Mouse (Mus musculus) yolk sac, embryonic 10.5 days (tissue): ENCODE data around the gene 1810046K07Rik.

ENCODE experiments used
- DNase-seq: peaks from one replicate; pipeline ENCODE4 v3.0.0-alpha.2; 2017; ENCODE audit warnings: low spot score

Gene 1810046K07Rik

DNA sequence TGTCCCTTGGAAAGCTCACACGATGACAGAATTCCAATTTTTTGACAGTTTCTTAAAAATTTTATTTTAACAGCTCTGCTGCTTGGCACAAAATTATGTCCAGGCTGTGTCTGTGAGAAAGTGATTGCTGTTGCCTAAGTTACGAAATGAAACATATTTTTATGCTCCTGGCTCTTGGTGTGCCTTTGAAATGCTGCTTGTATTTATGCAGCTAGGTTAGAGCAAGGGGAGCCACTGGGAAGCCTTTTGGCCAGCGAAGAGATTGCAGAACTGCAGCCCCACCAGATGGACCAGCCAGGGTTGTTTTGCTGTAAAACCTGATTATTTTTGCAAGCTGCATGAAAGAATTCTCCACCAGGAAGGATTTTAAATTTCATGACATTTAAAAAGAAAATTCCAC, 23.6 kb downstream of the 1810046K07Rik start:
- DNase-seq, result no peak

DNA sequence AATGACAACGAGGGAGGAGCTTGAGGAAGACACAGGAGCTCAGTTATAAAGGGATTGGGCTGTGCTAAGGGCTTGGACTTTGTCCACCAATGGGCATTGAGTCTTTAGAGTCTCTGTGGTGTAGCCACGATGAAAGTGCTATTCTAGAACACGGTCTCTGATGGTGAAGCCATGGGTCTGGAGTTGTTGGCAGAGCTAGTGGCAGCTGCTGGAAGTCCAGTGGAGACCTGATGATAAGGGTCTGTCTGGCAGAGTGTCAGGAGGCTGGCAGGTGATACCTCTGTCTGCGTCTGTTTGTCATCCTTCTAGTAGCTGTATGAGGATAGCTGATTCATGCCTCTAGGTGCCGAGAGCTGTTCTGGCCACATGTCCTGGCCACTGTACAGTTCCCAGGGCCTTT, 24.7 kb downstream of the 1810046K07Rik start:
- no peak for DNase-seq

DNA sequence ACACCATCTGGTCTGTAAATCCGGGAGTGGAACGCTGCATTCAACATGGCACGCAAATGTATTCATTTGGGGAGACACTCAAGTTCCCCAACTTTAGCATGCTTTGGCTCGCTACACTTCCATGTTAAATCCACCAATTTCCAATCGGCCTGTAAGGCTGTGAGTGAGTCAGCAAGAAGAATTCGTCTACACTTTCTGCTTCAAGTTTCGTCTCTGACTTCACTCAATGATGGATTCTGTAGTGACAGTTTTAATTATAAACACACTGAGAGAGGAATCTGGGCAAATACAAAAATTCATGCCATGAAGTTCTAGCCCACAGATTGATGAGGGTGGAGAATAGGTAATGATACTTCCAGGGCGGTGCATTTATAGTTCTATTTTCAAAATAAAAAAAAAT, 35.2 kb downstream of the 1810046K07Rik start:
- no peak for DNase-seq

DNA sequence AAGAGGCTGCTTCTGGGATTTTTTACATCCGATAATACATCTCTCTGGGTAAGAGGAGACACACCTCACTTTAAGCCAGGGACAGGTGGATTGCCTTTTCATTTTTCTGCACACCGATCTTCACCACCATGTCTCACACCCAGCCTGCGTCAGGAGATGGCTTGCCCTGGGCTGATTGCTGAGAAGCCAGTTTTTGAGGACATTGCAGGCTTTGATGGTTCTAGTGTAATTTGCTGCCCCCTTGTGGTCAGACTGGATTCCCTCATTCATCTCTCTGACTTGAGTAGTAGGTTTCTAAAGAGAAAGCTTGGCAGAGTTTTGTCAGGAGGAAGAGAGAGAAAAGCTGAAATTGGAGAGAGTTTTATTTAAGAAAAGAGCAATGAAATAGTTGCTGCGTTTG, 36.0 kb downstream of the 1810046K07Rik start:
- peak; percentile 62 for DNase-seq

DNA sequence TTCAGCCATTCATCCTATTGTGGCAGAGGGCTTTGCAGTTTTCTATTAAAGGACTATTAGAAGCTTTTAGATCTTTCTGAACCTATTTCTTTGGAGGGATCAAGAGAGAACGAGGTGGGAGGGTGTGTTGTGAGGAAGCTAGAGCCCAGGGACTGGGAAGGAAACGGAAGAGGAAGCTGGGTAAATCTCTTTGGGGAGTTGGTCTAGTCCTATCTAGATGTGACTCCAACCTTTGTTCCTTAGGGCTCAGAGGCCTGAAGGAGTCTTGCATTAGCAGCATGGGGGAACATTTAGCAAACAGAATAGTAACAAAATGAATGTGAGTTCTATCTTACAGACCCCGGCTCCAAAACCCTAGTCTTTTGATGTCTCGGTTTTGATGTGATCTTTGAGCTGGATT, 37.7 kb downstream of the 1810046K07Rik start:
- no peak for DNase-seq

DNA sequence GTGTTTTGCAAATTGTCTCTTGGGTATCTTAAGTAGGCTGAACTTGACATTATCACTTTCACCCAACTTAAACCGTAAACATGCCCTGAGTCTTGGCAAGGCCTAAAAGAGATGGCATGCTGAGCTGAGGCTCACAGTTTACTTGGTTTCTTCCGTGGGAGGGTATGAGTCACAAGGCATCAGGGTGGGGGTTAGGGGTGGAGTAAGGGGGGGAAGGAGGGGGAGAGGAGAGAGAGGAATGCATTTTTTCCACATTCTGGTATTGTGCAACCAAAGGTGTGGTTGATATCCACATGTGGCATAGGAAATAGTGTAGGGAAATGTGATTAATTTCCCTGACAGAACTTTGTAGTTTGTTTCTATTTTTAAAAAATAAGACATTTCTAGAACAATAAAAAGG, 42.6 kb downstream of the 1810046K07Rik start:
- no peak for DNase-seq

DNA sequence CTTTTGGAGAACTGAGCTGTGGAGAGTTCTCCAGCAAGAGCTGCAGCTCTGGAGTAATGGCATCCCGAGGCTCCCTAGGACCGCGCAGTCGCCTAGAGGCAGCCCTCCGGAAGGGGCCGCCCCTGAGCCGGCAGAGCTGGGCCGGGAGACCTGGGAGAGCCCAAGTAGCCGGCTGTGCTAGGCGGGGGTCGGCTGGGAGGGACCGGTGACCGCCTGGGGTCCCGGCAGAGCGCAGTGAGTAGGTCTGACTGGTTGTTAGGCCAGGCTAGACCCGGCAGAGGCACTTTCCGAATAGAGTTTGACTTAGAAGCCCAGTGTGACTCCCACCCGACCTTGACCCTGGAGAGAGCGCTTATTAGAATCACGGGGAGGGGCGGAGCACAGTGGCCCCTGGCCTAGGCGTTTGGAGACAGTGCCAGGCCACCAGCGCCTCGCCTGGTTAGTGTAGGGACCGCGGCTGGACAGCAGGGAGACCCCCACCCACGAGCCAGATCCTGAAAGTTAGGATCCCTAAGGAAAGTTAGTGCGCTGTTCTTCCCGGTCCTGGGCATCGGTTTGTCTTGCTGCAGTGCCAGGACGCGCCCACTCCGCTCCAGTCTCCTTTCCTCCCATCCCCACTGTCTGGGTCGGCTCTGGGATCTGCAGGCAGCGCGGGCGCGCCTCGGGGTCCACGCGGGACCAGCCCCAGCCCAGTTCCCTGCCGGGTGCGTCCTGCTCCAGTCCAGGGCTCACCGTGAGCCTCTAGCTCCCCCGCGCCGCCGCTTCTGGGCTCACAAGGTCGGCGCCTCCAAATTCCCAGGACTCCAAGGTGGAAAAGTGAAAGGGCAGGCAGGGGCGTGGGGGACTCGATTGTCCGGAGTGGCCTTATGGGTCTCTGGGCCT, 50.0 kb downstream of the 1810046K07Rik start, which contains the start of gene Colca2:
Gene Colca2, minus strand, starts transcription at position 70 of the 882 bp plus-strand sequence.
- peak; percentile 84 for DNase-seq

DNA sequence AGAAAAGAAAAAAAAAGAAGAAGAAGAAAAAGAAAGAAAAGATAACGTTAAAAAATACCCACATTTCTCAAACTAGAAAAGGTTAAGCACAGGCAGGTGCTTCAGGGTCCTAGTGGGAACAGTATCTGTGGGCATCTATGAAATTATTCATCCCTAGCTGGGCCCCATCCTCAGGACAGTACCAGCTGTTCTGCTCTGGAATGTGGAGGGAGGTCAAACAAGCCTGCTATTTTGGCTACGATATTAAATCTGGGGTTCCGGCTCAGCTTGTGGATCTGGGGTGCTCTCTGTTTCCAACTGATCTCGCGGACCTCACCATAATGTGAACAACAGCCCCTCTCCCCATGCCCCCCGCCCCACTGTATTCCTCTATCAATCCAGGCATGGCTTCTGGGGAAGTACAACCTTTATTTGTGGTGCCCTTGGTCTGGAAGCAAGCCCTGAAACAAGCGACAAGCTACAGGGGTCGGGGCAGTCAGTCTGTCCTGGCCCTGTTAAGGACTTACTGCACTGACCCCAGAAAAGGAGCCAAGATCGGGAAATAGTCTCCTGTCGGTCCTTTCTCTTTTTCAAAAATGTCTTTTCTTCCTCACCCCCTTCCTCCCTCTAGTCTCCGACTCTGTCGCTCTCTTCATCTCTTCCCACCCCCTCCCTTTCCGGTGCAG, 50.8 kb downstream of the 1810046K07Rik start:
- no peak for DNase-seq

DNA sequence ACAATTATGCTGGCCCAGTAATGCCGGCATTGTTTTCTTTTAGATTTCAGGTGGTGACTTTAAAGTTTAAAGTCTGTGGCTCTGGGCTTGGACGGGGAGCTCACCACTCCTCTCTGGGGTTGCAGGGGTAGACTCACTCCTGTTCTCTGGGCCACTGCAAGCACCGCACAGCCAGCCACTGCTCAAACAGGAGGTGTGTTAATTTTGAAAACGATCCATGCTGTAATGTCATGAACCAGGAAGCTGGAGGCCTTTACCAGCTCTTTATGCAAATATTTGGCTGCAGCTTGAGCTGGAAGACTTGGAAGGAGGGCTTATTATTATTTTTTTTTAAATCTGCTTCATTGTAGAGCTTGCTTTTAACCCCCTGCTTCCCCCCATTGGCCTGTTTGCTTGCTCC, 54.0 kb downstream of the 1810046K07Rik start:
- no peak for DNase-seq

DNA sequence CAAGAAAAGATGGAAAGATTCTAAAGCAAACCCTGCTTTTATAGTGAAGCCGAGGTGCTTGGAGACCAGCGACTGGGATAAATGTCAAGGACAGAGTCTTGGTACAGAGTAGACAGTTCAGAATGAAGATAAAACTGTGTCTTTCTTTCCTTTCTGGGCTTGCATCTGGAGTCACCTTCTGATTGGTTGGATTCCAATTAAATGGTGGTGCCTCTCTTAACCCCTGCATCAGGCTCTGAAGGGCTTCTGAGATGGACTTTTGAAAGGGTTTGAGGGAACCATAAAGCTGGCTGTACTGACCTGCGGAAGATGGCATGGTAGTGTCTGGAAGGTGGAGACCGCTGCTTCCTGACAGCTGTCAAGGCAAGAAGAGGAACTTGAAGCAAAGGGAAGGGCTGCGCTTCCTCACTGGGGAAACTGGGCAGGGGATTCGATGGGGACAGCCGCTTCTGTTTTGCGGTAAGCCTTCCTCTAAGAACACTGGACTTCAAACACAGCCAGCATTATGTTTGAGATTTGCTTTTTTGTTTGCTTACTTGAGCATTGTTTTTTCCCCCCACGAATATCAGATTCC, 55.0 kb downstream of the 1810046K07Rik start:
- DNase-seq, result no peak

DNA sequence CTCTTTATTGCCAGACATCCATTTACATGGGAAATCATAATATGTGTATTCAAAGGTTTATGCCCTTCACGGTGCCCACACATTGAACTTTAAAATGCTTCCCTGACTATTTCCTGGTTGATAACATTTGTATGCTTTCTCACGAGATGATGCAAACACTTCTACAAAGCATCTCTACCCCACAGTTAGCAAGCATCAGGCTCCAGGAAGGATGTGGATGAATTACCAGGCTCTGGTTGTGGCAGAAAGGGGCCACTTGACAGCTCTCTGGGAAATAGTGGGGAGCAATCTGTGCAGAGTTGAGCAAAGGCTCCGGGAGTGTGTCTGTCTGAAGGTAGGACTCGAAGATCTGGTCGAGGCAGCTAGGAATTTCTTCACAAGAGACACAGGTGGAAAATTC, 56.6 kb downstream of the 1810046K07Rik start:
- DNase-seq, result no peak

DNA sequence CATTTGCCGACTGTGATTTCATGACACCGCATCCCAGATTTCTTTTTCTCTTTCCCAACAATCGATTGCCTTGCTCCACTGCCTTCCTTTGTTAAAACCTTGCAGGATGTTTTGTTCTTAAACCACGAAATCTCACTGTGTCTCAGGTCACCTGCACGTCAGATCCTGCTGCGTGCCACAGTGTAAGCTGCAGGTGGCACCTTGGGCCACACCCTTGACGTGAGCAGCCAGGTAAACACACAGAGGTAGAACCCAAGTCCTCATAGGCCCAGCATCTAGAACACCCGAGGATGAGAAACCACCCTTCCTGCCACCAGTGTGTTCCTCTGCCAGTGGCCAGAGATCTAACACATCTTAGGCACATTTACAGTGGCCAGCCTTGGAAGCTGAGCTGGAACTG, 57.6 kb downstream of the 1810046K07Rik start:
- no peak for DNase-seq

DNA sequence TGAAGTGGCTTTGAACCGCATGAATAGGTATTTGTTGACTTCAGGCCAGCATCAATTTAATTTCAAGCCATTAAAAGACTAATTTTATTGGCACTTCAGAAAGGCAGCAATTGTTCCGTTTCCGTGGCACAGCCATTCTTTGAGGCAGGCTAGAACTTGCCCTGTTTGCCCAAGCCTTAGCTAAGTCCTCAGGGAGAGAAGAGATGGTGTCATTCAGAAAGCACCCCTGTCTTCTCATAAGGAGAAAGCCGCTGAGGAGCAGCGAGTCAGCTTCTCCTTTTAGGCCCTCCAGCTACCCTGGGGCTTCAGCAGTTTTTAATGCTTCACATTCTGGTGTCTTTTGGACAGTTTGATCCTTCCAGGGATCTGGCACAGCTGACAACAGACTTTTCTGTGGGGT, 59.9 kb downstream of the 1810046K07Rik start:
- DNase-seq, result no peak

DNA sequence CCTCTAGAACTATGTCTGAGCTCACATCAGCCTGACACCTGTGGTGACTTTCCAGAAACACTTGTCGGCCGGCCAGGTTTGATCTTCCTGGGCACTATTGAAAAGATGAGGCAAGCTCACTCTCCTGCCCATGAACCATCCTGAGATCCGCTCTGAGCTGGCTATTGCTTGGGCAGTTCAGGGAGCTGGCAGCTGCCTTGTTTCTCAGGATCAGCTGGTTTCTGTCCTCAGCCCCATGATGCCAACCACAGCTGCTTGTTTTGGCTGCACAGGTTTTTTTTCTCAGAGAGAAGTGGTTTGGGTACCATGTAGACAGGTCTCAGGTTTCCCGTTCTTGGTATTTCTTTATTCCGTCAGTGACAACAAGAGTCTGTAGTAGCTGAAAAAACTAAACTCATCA, 70.3 kb downstream of the 1810046K07Rik start:
- DNase-seq, result no peak

DNA sequence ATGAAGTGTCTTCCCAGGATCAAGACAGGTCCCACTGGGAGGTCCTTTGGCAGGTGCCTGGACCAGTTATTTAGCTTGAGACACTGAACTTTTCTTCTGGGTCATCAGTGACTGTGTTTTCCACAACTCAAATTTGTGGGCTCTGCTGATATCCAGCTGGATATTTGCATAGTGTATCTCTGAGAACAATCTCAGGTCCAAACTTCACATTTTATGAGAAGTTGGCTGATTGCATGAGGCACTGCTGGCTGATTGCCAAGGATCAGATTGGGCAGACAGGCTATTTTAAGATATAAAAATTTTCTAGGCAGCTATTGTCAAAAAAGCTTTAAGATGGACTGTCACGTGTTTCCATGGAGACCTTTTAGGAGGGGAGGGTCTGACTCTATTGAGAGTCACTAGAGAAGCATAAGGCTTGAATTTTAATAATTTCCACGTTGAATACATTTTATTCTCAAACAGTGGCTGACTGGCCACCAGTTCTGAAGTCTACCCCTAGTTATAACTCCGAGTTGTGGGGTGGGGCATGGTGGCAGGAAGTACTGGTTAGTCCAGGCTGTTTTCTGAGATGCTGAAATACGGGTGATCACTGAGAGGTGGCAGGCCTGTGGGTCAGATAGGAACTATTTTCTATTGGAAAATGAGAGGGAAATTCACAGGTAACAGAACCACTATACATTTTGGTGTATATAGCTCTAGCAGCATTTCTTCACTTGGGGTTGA, 71.8 kb downstream of the 1810046K07Rik start:
- no peak for DNase-seq
